Mouse (Mus musculus) midbrain, embryonic 13.5 days (tissue): ENCODE results near the gene Adgrb3. TPM values are rescaled to one million over a fixed set of nuclear protein-coding genes. Genes with fewer than 3 reads are reported as not detected.

Experiments
- ATAC-seq: fragments of 200-750 bp; cut with Nextera tagmentation; 2 replicates; pipeline ENCODE4 v1.8.0; 2017; ENCODE audit warnings: mild to moderate bottlenecking, moderate TSS enrichment, moderate library complexity
- H3K27ac ChIP-seq: fragments of 300-500 bp; sonication (generic); 2 replicates; pipeline ENCODE4 v1.5.1; 2015; ENCODE audit warnings: inconsistent platforms, mild to moderate bottlenecking, moderate library complexity
- H3K27me3 ChIP-seq: fragments of 300-500 bp; sonication (generic); 2 replicates; pipeline ENCODE4 v1.6.1; 2015; ENCODE audit warnings: mild to moderate bottlenecking, inconsistent platforms
- H3K36me3 ChIP-seq: fragments of 300-500 bp; sonication (generic); 2 replicates; pipeline ENCODE4 v1.6.1; 2015; ENCODE audit warnings: mild to moderate bottlenecking, inconsistent platforms
- H3K4me1 ChIP-seq: fragments of 300-500 bp; sonication (generic); replicated peaks from 2 replicates; pipeline ENCODE4 v1.6.1; 2015; ENCODE audit warnings: inconsistent platforms
- H3K4me2 ChIP-seq: fragments of 300-500 bp; sonication (generic); replicated peaks from 2 replicates; pipeline ENCODE4 v1.6.1; 2015; ENCODE audit warnings: moderate library complexity, mild to moderate bottlenecking, inconsistent platforms
- H3K4me3 ChIP-seq: fragments of 300-500 bp; sonication (generic); replicated peaks from 2 replicates; pipeline ENCODE4 v1.5.1; 2015; ENCODE audit warnings: mild to moderate bottlenecking, inconsistent platforms
- H3K9ac ChIP-seq: fragments of 300-500 bp; sonication (generic); replicated peaks from 2 replicates; pipeline ENCODE4 v1.6.1; 2015; ENCODE audit warnings: mild to moderate bottlenecking, inconsistent platforms
- H3K9me3 ChIP-seq: fragments of 300-500 bp; sonication (generic); 2 replicates; pipeline ENCODE4 v1.6.1; 2016; ENCODE audit warnings: mild to moderate bottlenecking, inconsistent platforms
- WGBS: fragments of 180-500 bp; shearing (Covaris S2); methylation state at CpG from one replicate; pipeline ENCODE4 v1.1.7; 2015; 5-methylcytosine and 5-hydroxymethylcytosine counted together
- polyA plus RNA-seq: library from polyadenylated mRNA; unstranded; fragments of >200 nt; fragmentation: Nextera tagmentation; extraction: Ambion mirVana; gene quantifications from 2 replicates; pipeline ENCODE4 v1.2.1, GENCODE M21; 2015

Adgrb3 gene
- polyA plus RNA-seq, 1 experiment from 2014 or later = 39.6 TPM

GRCm38 (mm10) chr1:25228381-25229244, 600.9 kb downstream of the Adgrb3 start:
- Histone ChIP-seq H3K27me3 (no peaks in the 10 kb centered on the region), H3K27ac (peak overlapping the region; percentile 96), H3K4me2 (peak overlapping the region; percentile 62), H3K36me3 (peaks cover 5% of the 10 kb centered on the region; the same call in 1 of the 2 replicates), H3K4me1 (peaks cover 13% of the 10 kb centered on the region; the same call in 1 of the 2 replicates), H3K9ac (peak overlapping the region; percentile 71), H3K4me3 (peak overlapping the region; percentile 57), H3K9me3 (no peaks in the 10 kb centered on the region)
- peak; percentile 91 for ATAC-seq
- 1% methylated on average over 37 of the region's 37 CpGs for WGBS

- Histone ChIP-seq H3K27ac (peak overlapping the region; percentile 96), H3K4me2 (peak overlapping the region; percentile 62), H3K9me3 (no peaks in the 10 kb centered on the region), H3K36me3 (peaks cover 6% of the 10 kb centered on the region; the same call in 1 of the 2 replicates), H3K27me3 (no peaks in the 10 kb centered on the region), H3K4me1 (peaks cover 13% of the 10 kb centered on the region; the same call in 1 of the 2 replicates), H3K4me3 (peak overlapping the region; percentile 57), H3K9ac (peak overlapping the region; percentile 71)
- WGBS = 50% methylated on average over 3 of the region's 3 CpGs
- no peak for ATAC-seq
Measured at GRCm38 (mm10) chr1:25227880-25228279, 601.6 kb downstream of the Adgrb3 start.

GRCm38 (mm10) chr1:25204636-25205035, 624.9 kb downstream of the Adgrb3 start:
- Histone ChIP-seq H3K36me3 (no peaks in the 10 kb centered on the region), H3K27ac (peak overlapping the region; percentile 19), H3K27me3 (no peaks in the 10 kb centered on the region), H3K4me1 (0 out of 2 replicates have a peak, but pooled peaks cover 4% of the 10 kb centered on the region), H3K9ac (no peak overlapping the region), H3K4me3 (no peak overlapping the region), H3K9me3 (no peaks in the 10 kb centered on the region), H3K4me2 (no peak overlapping the region)
- WGBS = 21% methylated on average over 5 of the region's 5 CpGs
- peak; percentile 90 for ATAC-seq

GRCm38 (mm10) chr1:25199392-25199791, 630.1 kb downstream of the Adgrb3 start:
- no peak overlapping the region for H3K9ac ChIP-seq
- no peak overlapping the region for H3K27ac ChIP-seq
- H3K9me3 ChIP-seq = no peaks in the 10 kb centered on the region
- ATAC-seq = no peak
- no peak overlapping the region for H3K4me2 ChIP-seq
- H3K36me3 ChIP-seq = no peaks in the 10 kb centered on the region
- H3K27me3 ChIP-seq = no peaks in the 10 kb centered on the region
- H3K4me3 ChIP-seq = no peak overlapping the region
- no peaks in the 10 kb centered on the region for H3K4me1 ChIP-seq

- no peaks in the 10 kb centered on the region for H3K36me3 ChIP-seq
- peak overlapping the region; percentile 32; the same call in 1 of the 2 replicates for H3K27ac ChIP-seq
- H3K4me3 ChIP-seq = no peak overlapping the region
- ATAC-seq = peak; percentile 71; the same call in 1 of the 2 replicates
- no peaks in the 10 kb centered on the region for H3K27me3 ChIP-seq
- H3K4me1 ChIP-seq = peaks cover 14% of the 10 kb centered on the region
- peak overlapping the region; percentile 31 for H3K4me2 ChIP-seq
- WGBS = 24% methylated on average over 11 of the region's 11 CpGs
- H3K9me3 ChIP-seq = no peaks in the 10 kb centered on the region
- no peak overlapping the region for H3K9ac ChIP-seq
Measured at GRCm38 (mm10) chr1:25191986-25192385, 637.5 kb downstream of the Adgrb3 start.

GRCm38 (mm10) chr1:25189261-25189660, 640.2 kb downstream of the Adgrb3 start:
- H3K9me3 ChIP-seq = no peaks in the 10 kb centered on the region
- no peak for ATAC-seq
- H3K9ac ChIP-seq = no peak overlapping the region
- H3K36me3 ChIP-seq = no peaks in the 10 kb centered on the region
- no peak overlapping the region for H3K4me3 ChIP-seq
- no peaks in the 10 kb centered on the region for H3K27me3 ChIP-seq
- peaks cover 14% of the 10 kb centered on the region for H3K4me1 ChIP-seq
- WGBS = 72% methylated on average over 9 of the region's 9 CpGs
- peak overlapping the region; percentile 41 for H3K27ac ChIP-seq
- no peak overlapping the region for H3K4me2 ChIP-seq

- no peak for ATAC-seq
- Histone ChIP-seq H3K4me1 (0 out of 2 replicates have a peak, but pooled peaks cover 4% of the 10 kb centered on the region), H3K27me3 (no peaks in the 10 kb centered on the region), H3K9ac (no peak overlapping the region), H3K27ac (no peak overlapping the region), H3K4me2 (no peak overlapping the region), H3K4me3 (no peak overlapping the region), H3K9me3 (no peaks in the 10 kb centered on the region), H3K36me3 (no peaks in the 10 kb centered on the region)
- WGBS = 95% methylated on average over 2 of the region's 2 CpGs
Measured at GRCm38 (mm10) chr1:25185909-25186308, 643.6 kb downstream of the Adgrb3 start.

GRCm38 (mm10) chr1:25181881-25182280, 647.6 kb downstream of the Adgrb3 start:
- Histone ChIP-seq H3K9ac (no peak overlapping the region), H3K27me3 (no peaks in the 10 kb centered on the region), H3K4me1 (peaks cover 34% of the 10 kb centered on the region), H3K27ac (no peak overlapping the region), H3K9me3 (no peaks in the 10 kb centered on the region), H3K4me2 (no peak overlapping the region), H3K4me3 (no peak overlapping the region), H3K36me3 (no peaks in the 10 kb centered on the region)
- ATAC-seq = no peak
- WGBS = 84% methylated on average over 2 of the region's 2 CpGs

GRCm38 (mm10) chr1:25180615-25181014, 648.9 kb downstream of the Adgrb3 start:
- H3K4me2 ChIP-seq = no peak overlapping the region
- H3K36me3 ChIP-seq = no peaks in the 10 kb centered on the region
- ATAC-seq = peak; percentile 22; the same call in 1 of the 2 replicates
- peaks cover 34% of the 10 kb centered on the region for H3K4me1 ChIP-seq
- peak overlapping the region; percentile 82 for H3K27ac ChIP-seq
- WGBS = 5% methylated on average over 6 of the region's 6 CpGs
- H3K9me3 ChIP-seq = no peaks in the 10 kb centered on the region
- no peak overlapping the region for H3K4me3 ChIP-seq
- H3K27me3 ChIP-seq = no peaks in the 10 kb centered on the region
- no peak overlapping the region for H3K9ac ChIP-seq

GRCm38 (mm10) chr1:25179860-25180582, 649.5 kb downstream of the Adgrb3 start:
- ATAC-seq = peak; percentile 84
- peak overlapping the region; percentile 82 for H3K27ac ChIP-seq
- no peaks in the 10 kb centered on the region for H3K9me3 ChIP-seq
- H3K4me1 ChIP-seq = peaks cover 34% of the 10 kb centered on the region
- no peak overlapping the region for H3K9ac ChIP-seq
- no peaks in the 10 kb centered on the region for H3K27me3 ChIP-seq
- no peaks in the 10 kb centered on the region for H3K36me3 ChIP-seq
- H3K4me2 ChIP-seq = no peak overlapping the region
- no peak overlapping the region for H3K4me3 ChIP-seq
- 20% methylated on average over 9 of the region's 9 CpGs for WGBS

- WGBS = 23% methylated on average over 21 of the region's 21 CpGs
- Histone ChIP-seq H3K4me1 (peaks cover 34% of the 10 kb centered on the region), H3K27ac (peak overlapping the region; percentile 65), H3K27me3 (no peaks in the 10 kb centered on the region), H3K9ac (no peak overlapping the region), H3K36me3 (no peaks in the 10 kb centered on the region), H3K4me3 (no peak overlapping the region), H3K4me2 (peak overlapping the region; percentile 11), H3K9me3 (no peaks in the 10 kb centered on the region)
- ATAC-seq = peak; percentile 46; the same call in 1 of the 2 replicates
Measured at GRCm38 (mm10) chr1:25178347-25179130, 651.0 kb downstream of the Adgrb3 start.
